Mouse (Mus musculus) embryonic facial prominence, embryonic 14.5 days (tissue): Measurements from ENCODE around the gene Calm1. TPM values are rescaled to one million over a fixed set of nuclear protein-coding genes. Genes with fewer than 3 reads are reported as not detected.
A peak's percentile ranks its signal among the peaks of the same experiment; 100 is the strongest.

Experiments
- ATAC-seq: fragments of 200-750 bp; cut with Nextera tagmentation; 2 replicates; pipeline ENCODE4 v1.8.0; 2017; ENCODE audit warnings: low read depth, moderate number of reproducible peaks, moderate TSS enrichment
- DNase-seq: peaks from one replicate; pipeline ENCODE4 v3.0.0-alpha.2; 2015; ENCODE audit warnings: low spot score
- H3K27ac ChIP-seq: fragments of 300-500 bp; sonication (generic); replicated peaks from 2 replicates; pipeline ENCODE4 v1.5.1; 2014; ENCODE audit warnings: low read depth, mild to moderate bottlenecking, low read length, moderate library complexity
- H3K27me3 ChIP-seq: fragments of 300-500 bp; sonication (generic); replicated peaks from 2 replicates; pipeline ENCODE4 v1.6.1; 2014; ENCODE audit warnings: low read length; ENCODE audit not compliant: control insufficient read depth, insufficient read depth
- H3K36me3 ChIP-seq: fragments of 300-500 bp; sonication (generic); 2 replicates; pipeline ENCODE4 v1.6.1; 2014; ENCODE audit warnings: low read length, mixed read lengths; ENCODE audit not compliant: control insufficient read depth, insufficient read depth
- H3K4me1 ChIP-seq: fragments of 300-500 bp; sonication (generic); 2 replicates; pipeline ENCODE4 v1.6.1; 2014; ENCODE audit warnings: antibody characterized with exemption, low read length; ENCODE audit not compliant: control insufficient read depth, insufficient read depth
- H3K4me2 ChIP-seq: fragments of 300-500 bp; sonication (generic); 2 replicates; pipeline ENCODE4 v1.6.1; 2014; ENCODE audit warnings: low read depth, mild to moderate bottlenecking, low read length, moderate library complexity, mixed read lengths
- H3K4me3 ChIP-seq: fragments of 300-500 bp; sonication (generic); 2 replicates; pipeline ENCODE4 v1.5.1; 2014; ENCODE audit warnings: low read depth, mild to moderate bottlenecking, low read length
- H3K9ac ChIP-seq: fragments of 300-500 bp; sonication (generic); 2 replicates; pipeline ENCODE4 v1.6.1; 2014; ENCODE audit warnings: low read depth, mild to moderate bottlenecking, low read length, moderate library complexity, mixed read lengths
- H3K9me3 ChIP-seq: fragments of 300-500 bp; sonication (generic); 2 replicates; pipeline ENCODE4 v1.6.1; 2016; ENCODE audit warnings: low read length; ENCODE audit not compliant: control insufficient read depth
- WGBS: fragments of 180-500 bp; shearing (Covaris S2); extraction: QIAGEN DNeasy Blood & Tissue Kit; methylation state at CpG from one replicate; pipeline ENCODE4 v1.1.7; 2014; 5-methylcytosine and 5-hydroxymethylcytosine counted together
- polyA plus RNA-seq: library from polyadenylated mRNA; unstranded; fragments of >200 nt; fragmentation: Nextera tagmentation; extraction: Ambion mirVana; gene quantifications from 2 replicates; pipeline ENCODE4 v1.2.1, GENCODE M21; 2014

Gene Calm1
- polyA plus RNA-seq, 1 experiment from 2014 or later = 1,440 TPM

DNA sequence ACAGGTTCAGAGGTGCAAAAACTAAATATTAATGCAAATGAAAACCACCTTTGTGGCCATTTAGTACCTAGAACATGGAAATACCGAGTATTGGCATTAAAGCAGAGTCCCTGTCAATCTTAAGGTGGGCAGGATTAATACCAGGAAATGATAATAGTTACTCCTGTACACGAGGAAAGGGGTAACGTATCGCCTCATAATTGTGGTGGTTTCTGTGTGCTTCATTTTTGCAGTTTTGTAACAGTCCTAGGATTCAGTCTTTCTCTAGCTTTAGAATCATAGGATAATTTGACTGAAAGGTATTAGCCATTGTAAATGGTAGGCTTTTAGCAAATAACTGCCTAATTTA lies 2.1 kb downstream of the Calm1 start:
- Histone ChIP-seq H3K27ac (no peak overlapping the region), H3K9me3 (no peaks in the 10 kb centered on the region)
- ATAC-seq = no peak

DNA sequence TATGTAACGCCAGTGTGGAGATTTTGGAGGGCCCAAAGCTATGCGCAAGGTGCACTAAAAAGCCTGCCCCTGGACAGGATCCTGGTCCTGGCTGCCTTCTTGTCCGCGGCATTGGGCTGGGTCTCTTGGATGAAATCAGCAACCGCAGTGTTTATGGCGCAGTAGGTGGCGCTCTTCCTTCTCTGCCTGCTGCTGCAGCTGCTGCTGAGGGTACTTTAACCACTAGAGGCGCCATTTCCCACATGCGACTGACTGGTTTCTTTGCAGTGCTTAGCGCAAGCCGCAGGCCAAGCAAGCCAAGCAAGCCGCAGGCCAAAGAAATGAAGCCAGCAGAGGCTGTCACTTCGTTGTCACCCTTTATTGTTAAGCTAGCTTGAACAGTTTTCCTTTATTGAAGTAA lies 2.6 kb downstream of the Calm1 start:
- no peak overlapping the region for H3K27ac ChIP-seq
- H3K36me3 ChIP-seq = peaks cover 47% of the 10 kb centered on the region
- 0 out of 2 replicates have a peak overlapping the region, but pooled peaks have one; percentile 23 for H3K9ac ChIP-seq
- DNase-seq = peak; percentile 97
- H3K9me3 ChIP-seq = no peaks in the 10 kb centered on the region
- ATAC-seq = peak; percentile 42
- H3K4me1 ChIP-seq = peaks cover 8% of the 10 kb centered on the region
- H3K27me3 ChIP-seq = no peaks in the 10 kb centered on the region
- peak overlapping the region; percentile 83 for H3K4me2 ChIP-seq
- 2% methylated on average over 13 of the region's 13 CpGs for WGBS
- peak overlapping the region; percentile 96 for H3K4me3 ChIP-seq

More for the DNA sequence above, 2.1 kb downstream of the Calm1 start:
- Histone ChIP-seq H3K4me2 (peak overlapping the region; percentile 83), H3K9ac (peak overlapping the region; percentile 90; the same call in 1 of the 2 replicates), H3K36me3 (peaks cover 42% of the 10 kb centered on the region), H3K4me1 (peaks cover 8% of the 10 kb centered on the region), H3K4me3 (peak overlapping the region; percentile 96), H3K27me3 (no peaks in the 10 kb centered on the region)
- 36% methylated on average over 4 of the region's 4 CpGs for WGBS
- no peak for DNase-seq

DNA sequence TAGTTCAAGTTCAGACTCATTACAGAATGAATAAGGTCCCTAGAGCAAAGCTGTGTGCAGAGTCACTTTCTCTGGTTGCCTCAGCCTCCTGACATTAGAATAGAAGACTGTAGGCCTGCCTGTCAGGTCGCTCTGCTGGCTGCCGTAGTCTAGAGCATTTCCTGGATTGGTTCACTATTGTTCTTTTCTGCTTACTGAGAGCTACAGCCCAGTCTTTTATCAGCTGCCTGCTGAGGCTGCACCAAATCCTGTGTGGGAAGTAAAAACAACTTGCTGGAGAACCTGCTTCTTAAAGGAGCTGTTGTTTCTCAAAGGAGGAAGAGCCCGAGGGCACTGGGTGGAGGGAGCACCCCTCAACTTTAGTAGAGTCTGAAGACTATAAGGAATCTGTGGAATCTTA lies 4.5 kb downstream of the Calm1 start:
- H3K4me1 ChIP-seq = peaks cover 8% of the 10 kb centered on the region
- no peaks in the 10 kb centered on the region for H3K9me3 ChIP-seq
- no peaks in the 10 kb centered on the region for H3K27me3 ChIP-seq
- 33% methylated on average over 3 of the region's 3 CpGs for WGBS
- H3K9ac ChIP-seq = no peak overlapping the region
- DNase-seq (peak; percentile 36), ATAC-seq (no peak)
- no peak overlapping the region for H3K4me2 ChIP-seq
- peaks cover 66% of the 10 kb centered on the region for H3K36me3 ChIP-seq
- H3K27ac ChIP-seq = no peak overlapping the region
- H3K4me3 ChIP-seq = no peak overlapping the region

DNA sequence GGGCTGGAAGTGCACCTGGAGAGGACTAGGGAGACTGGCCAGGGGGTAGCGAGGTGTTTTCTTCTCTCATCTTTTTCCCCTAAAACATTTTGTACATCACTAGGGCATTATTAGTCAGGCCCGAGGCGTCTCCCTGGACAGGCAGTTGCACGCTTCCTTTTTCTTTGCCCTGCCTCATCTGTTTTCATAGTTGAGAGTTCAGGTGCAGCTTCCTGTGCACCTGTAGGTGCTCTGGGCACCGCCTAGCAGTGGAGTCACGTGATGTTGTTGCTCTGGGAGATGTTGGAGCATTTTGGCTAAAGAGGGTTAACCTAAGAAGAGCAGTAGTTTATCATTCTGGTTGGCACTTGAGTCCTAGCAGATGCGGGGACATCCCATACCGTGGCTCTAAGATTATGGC lies 5.9 kb downstream of the Calm1 start:
- WGBS = 91% methylated on average over 8 of the region's 8 CpGs
- ATAC-seq (no peak), DNase-seq (no peak)
- Histone ChIP-seq H3K4me2 (no peak overlapping the region), H3K9ac (no peak overlapping the region), H3K9me3 (no peaks in the 10 kb centered on the region), H3K27ac (no peak overlapping the region), H3K4me3 (no peak overlapping the region), H3K27me3 (no peaks in the 10 kb centered on the region), H3K36me3 (peaks cover 77% of the 10 kb centered on the region), H3K4me1 (peaks cover 8% of the 10 kb centered on the region)

DNA sequence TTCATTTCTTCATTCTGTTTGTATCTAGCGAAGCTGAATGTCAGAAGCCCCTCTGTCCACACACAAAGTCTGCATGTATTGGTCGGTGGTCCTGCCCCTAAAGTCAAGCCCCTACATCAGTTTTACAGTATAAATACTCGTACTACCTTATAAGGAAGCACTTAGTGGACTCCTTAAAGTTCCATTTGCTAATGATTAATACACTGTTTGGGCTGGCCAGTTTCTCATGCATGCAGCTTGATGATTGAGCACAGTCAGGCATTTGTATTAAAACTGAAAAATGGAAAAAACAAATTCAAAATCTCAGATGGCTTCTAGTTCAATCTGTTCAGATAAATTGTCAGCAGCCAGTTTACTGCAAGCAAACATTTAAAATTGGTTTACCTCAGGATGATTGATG lies 7.3 kb downstream of the Calm1 start:
- Histone ChIP-seq H3K27ac (no peak overlapping the region), H3K27me3 (no peaks in the 10 kb centered on the region), H3K4me2 (no peak overlapping the region), H3K36me3 (peaks cover 77% of the 10 kb centered on the region), H3K4me3 (no peak overlapping the region), H3K9me3 (no peaks in the 10 kb centered on the region), H3K4me1 (peaks cover 16% of the 10 kb centered on the region), H3K9ac (no peak overlapping the region)
- ATAC-seq = no peak
- WGBS = 93% methylated on average over 3 of the region's 3 CpGs
- no peak for DNase-seq

DNA sequence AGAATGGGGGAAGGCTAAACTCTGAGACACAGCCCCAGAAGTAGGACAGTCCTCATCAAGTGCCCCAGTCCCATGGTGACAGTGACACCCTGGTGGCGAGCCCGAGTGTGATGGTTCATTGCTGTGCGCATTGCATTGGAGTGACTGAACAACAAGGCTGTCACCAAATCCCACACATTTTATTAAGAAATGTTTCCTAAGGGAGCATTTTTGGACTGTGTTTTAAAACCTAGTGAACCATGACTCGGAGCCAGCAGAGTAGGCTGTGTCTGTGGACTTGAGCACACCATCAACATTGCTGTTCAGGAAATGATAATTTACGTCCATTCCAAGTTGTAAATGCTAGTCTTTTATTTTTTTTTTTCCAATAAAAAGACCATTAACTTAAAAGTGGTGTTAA lies 7.7 kb downstream of the Calm1 start:
- Histone ChIP-seq H3K4me1 (peaks cover 16% of the 10 kb centered on the region), H3K27me3 (no peaks in the 10 kb centered on the region), H3K27ac (no peak overlapping the region), H3K9me3 (no peaks in the 10 kb centered on the region), H3K9ac (no peak overlapping the region), H3K4me2 (no peak overlapping the region), H3K4me3 (no peak overlapping the region), H3K36me3 (peaks cover 77% of the 10 kb centered on the region)
- no peak for ATAC-seq
- DNase-seq = no peak
- WGBS = 90% methylated on average over 5 of the region's 5 CpGs

DNA sequence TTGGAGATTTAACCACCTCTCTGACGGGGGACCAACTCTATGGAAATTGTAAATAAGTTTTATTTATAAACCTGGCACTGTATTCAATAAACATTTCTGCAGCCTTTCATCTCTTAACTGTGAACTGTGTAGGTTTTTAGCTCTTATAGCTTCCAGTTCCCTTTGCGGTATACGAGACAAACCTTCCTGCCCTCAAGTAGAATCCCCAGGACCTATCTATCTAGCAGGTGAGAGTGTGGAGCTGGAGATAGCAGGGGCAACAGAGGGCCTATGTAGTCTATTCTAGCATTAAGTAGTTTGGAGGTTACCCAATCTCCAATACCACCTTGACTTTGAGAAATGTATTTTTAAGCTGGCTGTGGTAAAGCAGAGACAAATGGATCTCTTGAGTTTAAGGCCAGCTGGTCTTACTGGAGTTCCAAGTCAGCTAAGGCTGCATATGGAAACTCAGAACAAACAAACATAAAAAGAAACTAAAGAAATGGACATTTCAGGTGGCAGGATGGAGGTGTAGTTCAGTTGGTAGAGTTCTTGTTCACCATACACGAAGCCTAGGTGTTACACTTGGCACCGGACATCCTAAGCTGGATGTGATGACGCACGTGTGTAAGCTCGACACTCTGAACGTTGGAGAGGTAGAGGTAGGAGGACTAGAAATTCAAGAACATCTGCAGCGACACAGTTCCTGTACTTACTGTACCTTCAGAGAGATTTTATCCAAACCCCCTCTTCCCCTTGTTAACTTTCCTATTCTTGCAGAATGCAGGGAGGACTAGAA lies 10.7 kb downstream of the Calm1 start:
- Histone ChIP-seq H3K4me3 (no peak overlapping the region), H3K4me2 (no peak overlapping the region)
- WGBS = 86% methylated on average over 10 of the region's 10 CpGs

DNA sequence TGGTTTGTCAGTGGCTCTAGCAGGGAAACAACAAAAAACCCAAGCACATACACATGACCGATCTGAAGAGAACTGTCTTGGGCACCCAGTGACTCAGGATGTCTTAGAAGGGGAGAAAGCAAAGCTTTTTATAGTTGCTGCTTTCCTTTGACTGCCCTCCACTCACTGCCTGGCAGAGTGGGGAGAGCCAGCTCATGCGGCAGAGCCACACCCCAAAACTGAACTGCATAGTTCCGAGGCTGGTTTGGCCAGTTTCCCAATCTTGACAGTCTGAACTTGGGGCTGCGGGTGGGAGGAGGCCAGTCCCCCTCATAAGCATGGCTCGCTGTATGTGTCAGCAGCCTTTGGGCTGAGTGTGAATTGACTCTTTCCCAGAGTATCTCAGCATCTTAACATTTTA lies 11.7 kb downstream of the Calm1 start:
- ATAC-seq = peak; percentile 60

More for the DNA sequence above, 10.7 kb downstream of the Calm1 start:
- no peaks in the 10 kb centered on the region for H3K27me3 ChIP-seq
- H3K9ac ChIP-seq = no peak overlapping the region
- H3K27ac ChIP-seq = peak overlapping the region; percentile 69
- ATAC-seq (no peak), DNase-seq (no peak)
- H3K4me1 ChIP-seq = peaks cover 11% of the 10 kb centered on the region
- peaks cover 50% of the 10 kb centered on the region for H3K36me3 ChIP-seq
- no peaks in the 10 kb centered on the region for H3K9me3 ChIP-seq

More for the DNA sequence above, 11.7 kb downstream of the Calm1 start:
- Histone ChIP-seq H3K9ac (no peak overlapping the region), H3K27ac (peak overlapping the region; percentile 69), H3K4me3 (no peak overlapping the region), H3K27me3 (no peaks in the 10 kb centered on the region), H3K4me2 (no peak overlapping the region), H3K4me1 (peaks cover 11% of the 10 kb centered on the region), H3K36me3 (peaks cover 39% of the 10 kb centered on the region), H3K9me3 (peaks cover 7% of the 10 kb centered on the region; the same call in 1 of the 2 replicates)
- WGBS = 26% methylated on average over 5 of the region's 5 CpGs
- DNase-seq = peak; percentile 92
